ENCODE assay signal across 9 mouse cellular contexts in the genomic region with DNA sequence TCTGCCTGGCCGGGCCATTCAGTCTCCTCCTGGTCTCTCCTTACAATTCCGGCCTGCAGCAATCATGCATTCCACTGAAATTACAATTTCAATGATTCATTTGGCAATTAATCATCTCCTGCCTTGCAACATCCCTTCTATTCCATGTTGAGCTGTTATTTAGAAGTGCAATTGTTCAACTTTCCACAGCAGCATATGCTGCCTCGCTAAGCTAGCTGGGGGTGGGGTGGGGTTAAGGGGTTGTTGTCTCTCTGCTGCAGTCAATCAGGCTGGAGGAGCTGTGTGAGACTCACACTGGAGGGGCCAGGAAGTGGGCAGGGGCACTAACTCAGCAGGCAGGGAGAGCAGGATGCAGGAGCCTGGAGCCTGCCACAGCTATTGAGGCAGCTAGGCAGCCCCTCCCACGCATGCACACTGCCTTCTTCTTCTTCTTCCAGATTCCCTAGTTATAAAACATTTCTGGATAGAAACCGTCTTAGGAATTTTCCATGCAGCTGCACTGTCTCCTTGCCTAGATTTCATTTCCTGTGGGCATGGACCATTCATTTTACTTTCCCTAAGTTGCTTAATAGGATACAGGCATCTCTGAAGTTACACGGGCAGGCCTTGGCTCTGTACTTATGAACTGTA.
DNase-seq lines count a peak whose midpoint lies in the region; ATAC-seq and TF ChIP-seq lines count a peak whose summit lies in the region.
"Had no signal": no experiment of that assay in that cellular context is flagged by ENCODE, and none has a peak within 500 bp of the region (broad histone marks: within the 10 kb centered on the region; RNA-seq: fewer than 3 reads in every experiment).

No protein-coding gene starts in this region.

- no peak overlapping the region for H3K4me3 ChIP-seq in layer of hippocampus, adult 2 months
- H3K4me3 ChIP-seq: heart, embryonic 15.5 days had no signal

- no peak for ATAC-seq in CD4-positive, CD25-positive, alpha-beta regulatory T cell, adult 4 months

- intact Hi-C loops in left cerebral cortex, postnatal 4 days (cut with DNase I) = loop anchor here (10.0 kb wide), 2 partner anchors 292 to 482 kb away; no protein-coding TSS in a partner anchor

- DNase-seq in left cerebral cortex, adult 11 months (ENCODE audit: low spot score) = peak; percentile 82
- no peak for DNase-seq in left cerebral cortex, postnatal 4 days
- peak; percentile 51 for DNase-seq in embryo, embryonic 11 days
- DNase-seq in heart, adult 9 months (ENCODE audit: low spot score in 2 of 2) = peak; percentile 76 to 78
- peak; percentile 54 to 88 for DNase-seq in layer of hippocampus, adult 2 months (ENCODE audit: low spot score in 2 of 2)
- peak; percentile 45 for DNase-seq in mesoderm, embryonic 11.5 days (ENCODE audit: low read depth, low spot score)
- DNase-seq in cerebellum, adult 11-12 months = no peak

- H3K27ac ChIP-seq in layer of hippocampus, adult 2 months = peak overlapping the region; percentile 93
- H3K27ac ChIP-seq: heart, embryonic 15.5 days had no signal

- no peak for TF ChIP-seq CTCF in layer of hippocampus, adult 2 months (conservative IDR thresholded peaks at IDR 0.05)

Comparison
In these comparisons a context has a peak if more than half of its experiments do, and no peak if none do; other contexts are left out.
1. DNase-seq: peak in left cerebral cortex, adult 11 months (single experiment), embryo, embryonic 11 days (single experiment), heart, adult 9 months (2 of 2), layer of hippocampus, adult 2 months (2 of 2) and mesoderm, embryonic 11.5 days (single experiment); none in left cerebral cortex, postnatal 4 days (single experiment) and cerebellum, adult 11-12 months (single experiment).